Mouse (Mus musculus): Measurements from ENCODE around the gene Nr2f2.

DNA sequence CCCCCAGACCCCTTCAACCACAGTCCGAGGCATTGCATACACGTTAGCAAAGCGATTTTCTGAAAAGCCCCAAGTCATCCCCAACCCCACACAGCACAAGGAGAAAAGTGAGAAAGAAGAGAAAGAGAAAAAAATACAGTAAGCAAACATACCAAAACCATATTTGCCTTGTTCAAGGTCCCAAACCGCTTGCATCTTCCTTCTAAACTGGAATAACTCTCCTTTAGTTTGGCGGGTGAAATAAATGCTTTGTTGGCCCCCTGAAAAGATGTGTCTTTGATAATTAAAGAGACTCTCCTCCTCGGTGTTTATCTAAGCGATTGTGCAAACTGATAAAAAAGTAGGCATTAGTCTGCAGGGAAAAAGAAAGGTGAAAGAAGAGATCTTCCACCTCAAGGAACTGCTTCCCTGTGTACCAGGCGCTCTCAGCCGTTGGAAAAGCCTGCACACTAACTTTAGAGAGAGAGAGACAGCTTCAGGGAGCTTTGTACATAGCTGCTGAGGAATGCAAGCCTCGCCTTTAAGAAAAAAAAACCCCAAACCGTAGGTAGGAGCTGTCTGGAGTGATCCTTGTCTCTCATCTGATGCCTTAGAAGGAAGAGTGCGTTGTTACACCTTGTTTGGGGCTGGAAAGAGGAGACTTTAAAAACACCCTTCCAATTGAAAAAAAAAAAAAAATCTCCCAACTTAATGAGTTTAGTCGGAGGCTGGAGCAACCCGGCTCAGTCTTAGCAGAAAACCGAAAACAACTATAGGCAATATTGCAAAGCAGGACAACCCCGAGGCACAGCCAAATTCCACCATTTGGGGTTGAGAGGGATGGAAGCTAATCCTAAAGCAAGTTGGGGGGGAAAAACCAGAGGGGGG lies at the start of gene Nr2f2:
- TF ChIP-seq CTCF (IDR thresholded peaks at IDR 0.05; ENCODE audit: insufficient read depth, low read length) (no peak), POLR2A (IDR thresholded peaks at IDR 0.05; ENCODE audit: borderline replicate concordance, extremely low read depth, low read depth, low read length) (no peak)

Data from lung, adult 2 months (tissue).